In genomic region chr8:66913616-66914536, GRCm38 (mm10) we compare ENCODE assay signal across 8 mouse cellular contexts. TPM values are rescaled to one million over a fixed set of nuclear protein-coding genes. Genes with fewer than 3 reads are reported as not detected.
DNase-seq lines count a peak whose midpoint lies in the region; ATAC-seq and TF ChIP-seq lines count a peak whose summit lies in the region.

No protein-coding gene starts in this region.

- H3K9ac ChIP-seq in MEL (ENCODE audit: control insufficient read depth, low read depth, low read length, poor library complexity, severe bottlenecking), result peak overlapping the region; percentile 58

- H3K27me3 ChIP-seq in MEL (ENCODE audit: control insufficient read depth in 1 of 2, insufficient read depth in 2 of 2, low read length in 2 of 2), result no peaks in the 10 kb centered on the region
- H3K27me3 ChIP-seq in megakaryocyte, embryonic 14.5 days (replicated peaks), result peaks cover 4% of the 10 kb centered on the region

- no peak for TF ChIP-seq EP300 in MEL (IDR thresholded peaks at IDR 0.05; ENCODE audit: low read depth in 1 of 2, low read length in 2 of 2)

- H3K36me3 ChIP-seq in MEL (ENCODE audit: control insufficient read depth in 1 of 2, insufficient read depth in 2 of 2, low read length in 2 of 2), result no peaks in the 10 kb centered on the region
- H3K36me3 ChIP-seq in megakaryocyte, embryonic 14.5 days (replicated peaks; ENCODE audit: low read length), result no peaks in the 10 kb centered on the region

- no peak for ATAC-seq in monocyte, adult 5-6 weeks (replicated peaks; ENCODE audit: insufficient number of reproducible peaks, low FRiP score, low TSS enrichment, poor library complexity, severe bottlenecking)

- TF ChIP-seq RAD21 in MEL (IDR thresholded peaks at IDR 0.05; ENCODE audit: low read depth, low read length), result peak; percentile 70

- H3K9me3 ChIP-seq in MEL (replicated peaks; ENCODE audit: insufficient read depth, low read length), result no peaks in the 10 kb centered on the region
- H3K9me3 ChIP-seq in megakaryocyte, embryonic 14.5 days, result peaks cover 11% of the 10 kb centered on the region

- no peak overlapping the region for H3K27ac ChIP-seq in left cerebral cortex, adult 2 months
- no peak overlapping the region for H3K27ac ChIP-seq in MEL (ENCODE audit: control insufficient read depth, low read depth, low read length)

- H3K4me1 ChIP-seq in MEL (ENCODE audit: control insufficient read depth in 1 of 2, insufficient read depth in 2 of 2, low read length in 2 of 2), result no peaks in the 10 kb centered on the region
- peaks cover 5% of the 10 kb centered on the region for H3K4me1 ChIP-seq in megakaryocyte, embryonic 14.5 days

- no peak for TF ChIP-seq POLR2A in MEL (IDR thresholded peaks at IDR 0.05; ENCODE audit: control insufficient read depth in 1 of 2, insufficient read depth in 1 of 2, low read depth in 1 of 2, low read length in 2 of 2, poor library complexity in 1 of 2)

- TF ChIP-seq CTCF in left cerebral cortex, adult 2 months (IDR thresholded peaks at IDR 0.05), result peak; percentile 51
- peak; percentile 78 to 81 (median 78) for TF ChIP-seq CTCF in MEL (IDR thresholded peaks at IDR 0.05 in 2 of 3, conservative IDR thresholded peaks at IDR 0.05 in 1 of 3; ENCODE audit: control insufficient read depth in 1 of 3, insufficient read depth in 1 of 3, low read depth in 2 of 3, low read length in 3 of 3, poor library complexity in 1 of 3, severe bottlenecking in 1 of 3)

- DNase-seq in left cerebral cortex, adult 2 months (ENCODE audit: extremely low spot score in 1 of 2, low spot score in 2 of 2), result no peak
- no peak for DNase-seq in left cerebral cortex, adult 8-10 months (ENCODE audit: low spot score in 2 of 2)
- peak; percentile 88 for DNase-seq in MEL (ENCODE audit: low read depth, low spot score)
- DNase-seq in adrenal gland, postnatal 36 days, result peak; percentile 59 to 72
- peak; percentile 2 to 52 for DNase-seq in kidney, adult 8-10 months
- DNase-seq in frontal cortex, postnatal 14 days (ENCODE audit: low spot score in 2 of 2), result no peak

- intact Hi-C loops in left cerebral cortex, adult 2 months (cut with DNase I), result no loop called here

- H3K79me2 ChIP-seq in MEL (ENCODE audit: control insufficient read depth, insufficient read depth, low read length, poor library complexity), result no peaks in the 10 kb centered on the region

- no peak overlapping the region for H3K4me3 ChIP-seq in left cerebral cortex, adult 2 months
- H3K4me3 ChIP-seq in MEL (ENCODE audit: control insufficient read depth in 1 of 2, insufficient read depth in 1 of 2, low read depth in 2 of 2, low read length in 2 of 2), result peak overlapping the region; percentile 73
- H3K4me3 ChIP-seq in megakaryocyte, embryonic 14.5 days (replicated peaks), result peak overlapping the region; percentile 69

TF ChIP-seq in MEL, 35 proteins besides CTCF, POLR2A, EP300 and RAD21:
- 0 out of 2 replicates have a peak, but pooled peaks have one; percentile 4 for TF ChIP-seq MYC (IDR thresholded peaks at IDR 0.05; ENCODE audit: low read depth, low read length)
- 0 out of 2 replicates have a peak, but pooled peaks have one; percentile 10 for TF ChIP-seq ETS1 (IDR thresholded peaks at IDR 0.05; ENCODE audit: low read depth, low read length)
- TF ChIP-seq SMC3 (IDR thresholded peaks at IDR 0.05; ENCODE audit: low read depth, low read length), result peak; percentile 65
- peak; percentile 36 for TF ChIP-seq ZC3H11A (IDR thresholded peaks at IDR 0.05; ENCODE audit: low read depth, low read length)
- TF ChIP-seq CHD1 (IDR thresholded peaks at IDR 0.05; ENCODE audit: low read depth, low read length), result no peak
- no peak for TF ChIP-seq ZKSCAN1 (IDR thresholded peaks at IDR 0.05; ENCODE audit: low read depth, low read length)
- TF ChIP-seq MAZ (IDR thresholded peaks at IDR 0.05; ENCODE audit: low read depth, low read length), result no peak
- no peak for TF ChIP-seq ELF1 (IDR thresholded peaks at IDR 0.05; ENCODE audit: low read depth, low read length)
- TF ChIP-seq SIN3A (IDR thresholded peaks at IDR 0.05; ENCODE audit: low read length), result no peak
- TF ChIP-seq HCFC1 (IDR thresholded peaks at IDR 0.05; ENCODE audit: low read depth, low read length), result 0 out of 2 replicates have a peak, but pooled peaks have one; percentile 22
- TF ChIP-seq NELFE (IDR thresholded peaks at IDR 0.05; ENCODE audit: low read depth, low read length), result no peak
- TF ChIP-seq ZNF384 (IDR thresholded peaks at IDR 0.05; ENCODE audit: low read depth, low read length), result 0 out of 2 replicates have a peak, but pooled peaks have one; percentile 20
- TF ChIP-seq MYB (IDR thresholded peaks at IDR 0.05; ENCODE audit: low read depth, low read length), result no peak
- TF ChIP-seq UBTF (IDR thresholded peaks at IDR 0.05; ENCODE audit: borderline replicate concordance, insufficient read depth, low read depth, low read length), result no peak
- no peak for TF ChIP-seq MAX (IDR thresholded peaks at IDR 0.05; ENCODE audit: low read length)
- peak; percentile 71 for TF ChIP-seq USF1 (IDR thresholded peaks at IDR 0.05; ENCODE audit: low read depth, low read length)
- no peak for TF ChIP-seq TCF12 (IDR thresholded peaks at IDR 0.05; ENCODE audit: low read depth, low read length)
- TF ChIP-seq ZMIZ1 (IDR thresholded peaks at IDR 0.05; ENCODE audit: low read depth, low read length), result no peak
- no peak for TF ChIP-seq POLR2AphosphoS5 (IDR thresholded peaks at IDR 0.05; ENCODE audit: borderline replicate concordance, low read depth, low read length)
- TF ChIP-seq CHD2 (IDR thresholded peaks at IDR 0.05; ENCODE audit: low read length), result no peak

RNA-seq across cellular contexts. Expression of gene Naf1, which starts 53.9 kb away (rescaled TPM):
- 10 to 100 TPM; 16.4 to 17.3 TPM for total RNA-seq in left cerebral cortex, adult 2 months (2021)
- total RNA-seq in left cerebral cortex, adult 8-10 months (2022), result 10 to 100 TPM; 13.0 to 15.4 (median 14.9) TPM
- 11.1 TPM in 2 replicates for total RNA-seq in MEL (2012; rRNA removed)
- 10 to 100 TPM in 1 of 2 experiments, not detected in 1; 39.6 TPM for polyA plus RNA-seq in MEL (2012; ENCODE audit: insufficient read depth in 1 of 2, insufficient read length in 2 of 2, low read depth in 1 of 2, low replicate concordance in 2 of 2, missing spikeins in 1 of 2)
- 10 to 100 TPM; 15.8 to 18.8 TPM for total RNA-seq in adrenal gland, postnatal 36 days (2021)
- 10.3 and 20.2 TPM in 2 replicates for polyA plus RNA-seq in megakaryocyte, embryonic 14.5 days (2012; ENCODE audit: insufficient read depth, low replicate concordance)
- 2.6 to 5.1 TPM (median 2.9 TPM) in 3 replicates for total RNA-seq in monocyte, adult 5-6 weeks (2017)

Comparison
In these comparisons a context has a peak if more than half of its experiments do, and no peak if none do; other contexts are left out.
1. DNase-seq: peak in MEL (single experiment), adrenal gland, postnatal 36 days (2 of 2) and kidney, adult 8-10 months (2 of 2); none in left cerebral cortex, adult 2 months (0 of 2), left cerebral cortex, adult 8-10 months (0 of 2) and frontal cortex, postnatal 14 days (0 of 2).